Mouse (Mus musculus): ENCODE results near the gene Exoc4.

Gene Exoc4

GRCm38 (mm10) chr6:33468480-33468879 lies 219.6 kb downstream of the Exoc4 start:
- DNase-seq (ENCODE audit: low spot score in 2 of 2) = no peak

- DNase-seq (ENCODE audit: low spot score in 2 of 2) = no peak
These were observed 227.2 kb downstream of the Exoc4 start for GRCm38 (mm10) chr6:33476134-33476533.

- no peak for DNase-seq (ENCODE audit: low spot score in 2 of 2)
These were observed 235.7 kb downstream of the Exoc4 start for GRCm38 (mm10) chr6:33484568-33484967.

GRCm38 (mm10) chr6:33489788-33490187 lies 240.9 kb downstream of the Exoc4 start:
- DNase-seq (ENCODE audit: low spot score in 2 of 2) = no peak

GRCm38 (mm10) chr6:33496141-33496855 lies 247.4 kb downstream of the Exoc4 start:
- no peak for DNase-seq (ENCODE audit: low spot score in 2 of 2)

GRCm38 (mm10) chr6:33497348-33497747 lies 248.5 kb downstream of the Exoc4 start:
- no peak for DNase-seq (ENCODE audit: low spot score in 2 of 2)

GRCm38 (mm10) chr6:33502388-33502787 lies 253.5 kb downstream of the Exoc4 start:
- DNase-seq (ENCODE audit: low spot score in 2 of 2) = no peak

- DNase-seq (ENCODE audit: low spot score in 2 of 2) = no peak
These were observed 254.5 kb downstream of the Exoc4 start for GRCm38 (mm10) chr6:33503381-33503780.

GRCm38 (mm10) chr6:33507134-33507533 lies 258.2 kb downstream of the Exoc4 start:
- DNase-seq (ENCODE audit: low spot score in 2 of 2) = no peak

GRCm38 (mm10) chr6:33515391-33515790 lies 266.5 kb downstream of the Exoc4 start:
- DNase-seq (ENCODE audit: low spot score in 2 of 2) = no peak

GRCm38 (mm10) chr6:33516798-33517197 lies 267.9 kb downstream of the Exoc4 start:
- no peak for DNase-seq (ENCODE audit: low spot score in 2 of 2)

- DNase-seq (ENCODE audit: low spot score in 2 of 2) = no peak
These were observed 269.1 kb downstream of the Exoc4 start for GRCm38 (mm10) chr6:33517890-33518410.

- DNase-seq (ENCODE audit: low spot score in 2 of 2) = no peak
These were observed 276.9 kb downstream of the Exoc4 start for GRCm38 (mm10) chr6:33525695-33526366.

- DNase-seq (ENCODE audit: low spot score in 2 of 2) = no peak
These were observed 291.5 kb downstream of the Exoc4 start for GRCm38 (mm10) chr6:33540356-33540755.

- no peak for DNase-seq (ENCODE audit: low spot score in 2 of 2)
These were observed 293.8 kb downstream of the Exoc4 start for GRCm38 (mm10) chr6:33542712-33543111.

GRCm38 (mm10) chr6:33551934-33552333 lies 303.0 kb downstream of the Exoc4 start:
- no peak for DNase-seq (ENCODE audit: low spot score in 2 of 2)

GRCm38 (mm10) chr6:33560925-33561324 lies 312.0 kb downstream of the Exoc4 start:
- DNase-seq (ENCODE audit: low spot score in 2 of 2) = no peak

GRCm38 (mm10) chr6:33561911-33562310 lies 313.0 kb downstream of the Exoc4 start:
- no peak for DNase-seq (ENCODE audit: low spot score in 2 of 2)

- no peak for DNase-seq (ENCODE audit: low spot score in 2 of 2)
These were observed 327.1 kb downstream of the Exoc4 start for GRCm38 (mm10) chr6:33575947-33576346.

- DNase-seq (ENCODE audit: low spot score in 2 of 2) = no peak
These were observed 359.6 kb downstream of the Exoc4 start for GRCm38 (mm10) chr6:33608469-33608868.

GRCm38 (mm10) chr6:33613978-33614377 lies 365.1 kb downstream of the Exoc4 start:
- DNase-seq (ENCODE audit: low spot score in 2 of 2) = no peak

- DNase-seq (ENCODE audit: low spot score in 2 of 2) = peak in 1 of 2 experiments; percentile 7
These were observed 369.7 kb downstream of the Exoc4 start for GRCm38 (mm10) chr6:33618590-33618989.

- DNase-seq (ENCODE audit: low spot score in 2 of 2) = peak; percentile 2 to 3
These were observed 371.8 kb downstream of the Exoc4 start for GRCm38 (mm10) chr6:33620701-33621100.

Data from natural killer cell, adult 2 months (primary cell).